Mouse (Mus musculus) ovary, postnatal 10 days (tissue): ENCODE measurements around the gene Rhox2a.
"Not testable (repeated sequence)": the region's sequence is repeated elsewhere in the genome, so short reads cannot be mapped to it uniquely, and the experiment has no call there.

Source experiments
- DNase-seq: peaks from one replicate; pipeline ENCODE4 v3.0.0; 2022; ENCODE audit warnings: low spot score

Rhox2a gene

DNA sequence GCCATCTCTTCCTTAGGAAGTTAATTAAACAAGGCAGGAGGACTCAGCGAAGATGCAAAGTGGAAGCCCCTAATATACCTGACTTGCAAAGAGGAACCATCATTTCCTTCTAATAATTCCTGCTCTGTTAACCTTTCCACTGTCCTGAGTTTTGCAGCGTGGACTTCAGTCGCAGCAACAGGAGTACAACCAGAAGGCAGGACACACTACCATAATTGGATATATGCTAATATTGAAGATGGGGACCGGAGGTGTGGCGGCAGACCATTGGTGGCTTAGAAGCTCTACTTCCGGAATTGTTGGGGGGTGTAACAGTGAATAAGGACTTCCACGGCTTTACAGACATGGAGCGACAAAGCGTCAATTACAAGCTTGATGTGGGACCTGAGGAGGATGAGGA, at the start of gene Rhox2a:
Gene Rhox2a (plus strand): TSS at position 301 of the 400 bp plus-strand sequence.
- not testable (repeated sequence) for DNase-seq

GRCm38 (mm10) chrX:37198676-37199075, 46.1 kb upstream of the Rhox2a start:
- no peak for DNase-seq

GRCm38 (mm10) chrX:37210941-37211340, 33.8 kb upstream of the Rhox2a start, which contains the start of gene Gm9:
TSS of gene Gm9 (minus strand) at chrX:37211041.
- no peak for DNase-seq

- DNase-seq: not testable (repeated sequence)
These were observed 22.6 kb upstream of the Rhox2a start, which contains the start of gene Rhox1 for GRCm38 (mm10) chrX:37222158-37222557. TSS of gene Rhox1 (minus strand) at chrX:37222258.

- DNase-seq: not testable (repeated sequence)
These were observed 4.8 kb downstream of the Rhox2a start, which contains the start of gene Rhox3a for GRCm38 (mm10) chrX:37249619-37250018. TSS of gene Rhox3a (plus strand) at chrX:37249919.

DNA sequence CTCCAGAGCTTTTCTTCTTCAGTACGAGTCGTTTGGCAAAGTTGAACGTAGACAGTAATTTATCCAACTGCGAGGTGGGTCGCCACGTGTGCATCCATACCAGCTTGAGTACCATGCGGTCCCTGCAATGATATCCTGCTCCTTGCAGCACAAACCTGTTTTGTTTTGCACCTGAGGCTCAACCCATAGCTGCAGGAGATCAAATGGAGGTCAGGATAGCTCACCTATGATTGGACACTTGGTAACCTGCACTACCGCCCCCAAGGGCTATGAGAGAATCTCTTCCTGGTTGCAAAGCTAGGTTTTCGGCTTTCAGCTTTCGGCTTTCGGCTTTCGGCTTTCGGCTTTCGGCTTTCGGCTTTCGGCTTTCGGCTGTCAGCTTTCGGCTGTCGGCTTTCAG, 20.3 kb downstream of the Rhox2a start, which contains the start of gene Rhox4a:
Gene Rhox4a (plus strand): TSS at position 301 of the 400 bp plus-strand sequence.
- DNase-seq: not testable (repeated sequence)
